Mouse (Mus musculus) spleen, adult 12 weeks (tissue): Measurements from ENCODE around the gene Spred2.
A peak's percentile ranks its signal among the peaks of the same experiment; 100 is the strongest.

Source experiments
- DNase-seq: peaks from one replicate; pipeline ENCODE4 v3.0.0; 2022; ENCODE audit warnings: low spot score

Gene Spred2

GRCm38 (mm10) chr11:19923888-19924756 lies at the start of gene Spred2:
Gene Spred2 (plus strand): TSS chr11:19924375.
- DNase-seq, result peak; percentile 63

GRCm38 (mm10) chr11:19875551-19875950 lies 48.6 kb upstream of the Spred2 start:
- no peak for DNase-seq

GRCm38 (mm10) chr11:19875964-19876363 lies 48.2 kb upstream of the Spred2 start:
- no peak for DNase-seq

- DNase-seq, result no peak
These were observed 46.8 kb upstream of the Spred2 start for GRCm38 (mm10) chr11:19877239-19877915.

- DNase-seq, result no peak
These were observed 42.8 kb upstream of the Spred2 start for GRCm38 (mm10) chr11:19881342-19881741.

GRCm38 (mm10) chr11:19890700-19891406 lies 33.3 kb upstream of the Spred2 start:
- DNase-seq, result no peak

GRCm38 (mm10) chr11:19893233-19893632 lies 30.9 kb upstream of the Spred2 start:
- no peak for DNase-seq

GRCm38 (mm10) chr11:19899621-19900020 lies 24.6 kb upstream of the Spred2 start:
- no peak for DNase-seq

- DNase-seq, result no peak
These were observed 23.5 kb upstream of the Spred2 start for GRCm38 (mm10) chr11:19900712-19901111.

GRCm38 (mm10) chr11:19911216-19911615 lies 13.0 kb upstream of the Spred2 start:
- DNase-seq, result no peak

GRCm38 (mm10) chr11:19912179-19912578 lies 12.0 kb upstream of the Spred2 start:
- no peak for DNase-seq

- no peak for DNase-seq
These were observed 11.5 kb upstream of the Spred2 start for GRCm38 (mm10) chr11:19912661-19913060.

- no peak for DNase-seq
These were observed 10.4 kb upstream of the Spred2 start for GRCm38 (mm10) chr11:19913761-19914160.

GRCm38 (mm10) chr11:19917381-19918245 lies 6.6 kb upstream of the Spred2 start:
- no peak for DNase-seq

GRCm38 (mm10) chr11:19918246-19918540 lies 6.0 kb upstream of the Spred2 start:
- DNase-seq, result no peak

GRCm38 (mm10) chr11:19919460-19919784 lies 4.8 kb upstream of the Spred2 start:
- DNase-seq, result no peak

GRCm38 (mm10) chr11:19919785-19920671 lies 4.1 kb upstream of the Spred2 start:
- DNase-seq, result peak; percentile 67

- no peak for DNase-seq
These were observed 2.5 kb upstream of the Spred2 start for GRCm38 (mm10) chr11:19921723-19922122.

- DNase-seq, result no peak
These were observed 2.0 kb upstream of the Spred2 start for GRCm38 (mm10) chr11:19922208-19922607.

GRCm38 (mm10) chr11:19924757-19925148 lies 578 bp downstream of the Spred2 start:
- no peak for DNase-seq
